Mouse (Mus musculus) C2C12 (cell line): ENCODE results near the gene Hpn. TPM values are rescaled to one million over a fixed set of nuclear protein-coding genes. Genes with fewer than 3 reads are reported as not detected.

Experiments
- H3K27me3 ChIP-seq: one replicate; pipeline ENCODE4 v1.6.1; 2011; ENCODE audit not compliant: control insufficient read depth, insufficient read depth, insufficient read length
- H3K36me3 ChIP-seq: one replicate; pipeline ENCODE4 v1.6.1; 2011; ENCODE audit not compliant: control insufficient read depth, insufficient read depth
- H3K4me3 ChIP-seq: one replicate; pipeline ENCODE4 v1.5.1; 2011; ENCODE audit warnings: mild to moderate bottlenecking, control low read depth; ENCODE audit not compliant: poor library complexity, insufficient read depth, severe bottlenecking
- H3K79me2 ChIP-seq: one replicate; pipeline ENCODE4 v1.6.1; 2011; ENCODE audit not compliant: control insufficient read depth, insufficient read depth
- H3K79me3 ChIP-seq: one replicate; pipeline ENCODE4 v1.6.1; 2011; ENCODE audit warnings: low read depth, control low read depth
- H3ac ChIP-seq: one replicate; pipeline ENCODE3; 2011; ENCODE audit warnings: low read depth; ENCODE audit not compliant: control insufficient read depth, insufficient read length
- CEBPB ChIP-seq: IDR thresholded peaks from one replicate; pipeline ENCODE4 v1.6.1; 2011; ENCODE audit warnings: low read depth, mild to moderate bottlenecking, control low read depth, moderate library complexity
- CTCF ChIP-seq: IDR thresholded peaks from one replicate; pipeline ENCODE4 v1.5.1; 2011; ENCODE audit not compliant: control insufficient read depth, insufficient read depth, insufficient read length
- FOSL1 ChIP-seq: IDR thresholded peaks from one replicate; pipeline ENCODE4 v1.8.0; 2011; ENCODE audit warnings: mild to moderate bottlenecking, low read length; ENCODE audit not compliant: poor library complexity, insufficient read depth, severe bottlenecking
- MAX ChIP-seq: IDR thresholded peaks from one replicate; pipeline ENCODE4 v1.6.1; 2011; ENCODE audit warnings: mild to moderate bottlenecking, control low read depth
- MYOD1 ChIP-seq: IDR thresholded peaks from one replicate; pipeline ENCODE4 v1.6.1; 2011; ENCODE audit warnings: low read depth; ENCODE audit not compliant: control insufficient read depth, insufficient read length
- MYOG ChIP-seq: IDR thresholded peaks from one replicate; pipeline ENCODE4 v1.6.1; 2011; ENCODE audit not compliant: control insufficient read depth, insufficient read length; ENCODE audit errors: extremely low read depth
- USF1 ChIP-seq: IDR thresholded peaks from one replicate; pipeline ENCODE4 v1.6.1; 2011; ENCODE audit warnings: low read depth, mild to moderate bottlenecking, control low read depth, moderate library complexity
- polyA plus RNA-seq: library from polyadenylated mRNA; unstranded; fragments of >200 nt; fragmentation: generic; extraction: Trizol; gene quantifications from one replicate; pipeline ENCODE4 v1.2.1, GENCODE M21; 2012; ENCODE audit warnings: missing spikeins

Hpn gene
- polyA plus RNA-seq, 1 experiment = not detected

- no peak overlapping the region for H3K4me3 ChIP-seq
- H3ac ChIP-seq = no peak overlapping the region
- H3K79me3 ChIP-seq = no peaks in the 10 kb centered on the region
- no peak for TF ChIP-seq USF1
- no peak for TF ChIP-seq MAX
- no peaks in the 10 kb centered on the region for H3K79me2 ChIP-seq
- no peaks in the 10 kb centered on the region for H3K36me3 ChIP-seq
- H3K27me3 ChIP-seq = peaks cover 5% of the 10 kb centered on the region
These were observed 59.7 kb downstream of the Hpn start for GRCm38 (mm10) chr7:31055354-31055824.

- no peak overlapping the region for H3K4me3 ChIP-seq
- TF ChIP-seq MYOD1 (no peak), USF1 (no peak), FOSL1 (no peak), CEBPB (no peak), MYOG (no peak), CTCF (no peak), MAX (no peak)
- H3K36me3 ChIP-seq = no peaks in the 10 kb centered on the region
- no peak overlapping the region for H3ac ChIP-seq
- peaks cover 9% of the 10 kb centered on the region for H3K27me3 ChIP-seq
- no peaks in the 10 kb centered on the region for H3K79me2 ChIP-seq
- no peaks in the 10 kb centered on the region for H3K79me3 ChIP-seq
These were observed 60.3 kb downstream of the Hpn start for GRCm38 (mm10) chr7:31054661-31055320.

- H3K36me3 ChIP-seq = no peaks in the 10 kb centered on the region
- H3K4me3 ChIP-seq = no peak overlapping the region
- H3K79me2 ChIP-seq = no peaks in the 10 kb centered on the region
- TF ChIP-seq FOSL1 (no peak), MYOG (no peak), CEBPB (no peak), MAX (no peak), MYOD1 (no peak), USF1 (no peak), CTCF (no peak)
- no peak overlapping the region for H3ac ChIP-seq
- H3K79me3 ChIP-seq = no peaks in the 10 kb centered on the region
- peaks cover 9% of the 10 kb centered on the region for H3K27me3 ChIP-seq
These were observed 61.1 kb downstream of the Hpn start for GRCm38 (mm10) chr7:31053882-31054447.

- H3ac ChIP-seq = no peak overlapping the region
- no peaks in the 10 kb centered on the region for H3K79me2 ChIP-seq
- no peaks in the 10 kb centered on the region for H3K36me3 ChIP-seq
- H3K79me3 ChIP-seq = no peaks in the 10 kb centered on the region
- peaks cover 9% of the 10 kb centered on the region for H3K27me3 ChIP-seq
- no peak overlapping the region for H3K4me3 ChIP-seq
- no peak for TF ChIP-seq MAX
- no peak for TF ChIP-seq MYOG
- TF ChIP-seq MYOD1 = no peak
- no peak for TF ChIP-seq CEBPB
- no peak for TF ChIP-seq FOSL1
These were observed 62.3 kb downstream of the Hpn start for GRCm38 (mm10) chr7:31052636-31053434.

GRCm38 (mm10) chr7:31052251-31052635, 62.8 kb downstream of the Hpn start:
- TF ChIP-seq USF1 (no peak), CEBPB (no peak), CTCF (no peak), MAX (no peak), FOSL1 (no peak), MYOG (no peak), MYOD1 (no peak)

More at GRCm38 (mm10) chr7:31052251-31052635, 62.8 kb downstream of the Hpn start:
- Histone ChIP-seq H3K79me2 (no peaks in the 10 kb centered on the region), H3K4me3 (no peak overlapping the region), H3K27me3 (peaks cover 8% of the 10 kb centered on the region), H3K36me3 (no peaks in the 10 kb centered on the region), H3ac (no peak overlapping the region), H3K79me3 (no peaks in the 10 kb centered on the region)
